Mouse (Mus musculus): ENCODE measurements around the gene Ttc9.

- TF ChIP-seq CTCF (IDR thresholded peaks at IDR 0.05; ENCODE audit: low read depth, low read length) (no peak), GATA1 (IDR thresholded peaks at IDR 0.05; ENCODE audit: borderline replicate concordance, low read length) (no peak), TAL1 (conservative IDR thresholded peaks at IDR 0.05; ENCODE audit: low read depth, low read length) (no peak), GATA2 (IDR thresholded peaks at IDR 0.05; ENCODE audit: borderline replicate concordance, low read depth, low read length) (no peak)
Observed at GRCm38 (mm10) chr12:81663116-81663515, 32.1 kb downstream of the Ttc9 start.

Data from G1E (cell line).